Mouse (Mus musculus): Measurements from ENCODE around the gene Lmnb2. TPM values are rescaled to one million over a fixed set of nuclear protein-coding genes. Genes with fewer than 3 reads are reported as not detected.

Gene Lmnb2
- polyA plus RNA-seq, 1 experiment from 2014 or later, result 54.0 TPM

GRCm38 (mm10) chr10:80934136-80934985 is 16.3 kb upstream of the Lmnb2 start:
- ATAC-seq, result no peak
- 0 out of 2 replicates have a peak overlapping the region, but pooled peaks have one; percentile 49 for H3K4me2 ChIP-seq
- no peaks in the 10 kb centered on the region for H3K9me3 ChIP-seq (replicated peaks)
- H3K27me3 ChIP-seq, result peaks cover 84% of the 10 kb centered on the region
- 35% methylated on average over 14 of the region's 14 CpGs for WGBS
- H3K4me3 ChIP-seq, result no peak overlapping the region
- H3K4me1 ChIP-seq, result peaks cover 92% of the 10 kb centered on the region
- H3K36me3 ChIP-seq (ENCODE audit: poor library complexity, severe bottlenecking), result no peaks in the 10 kb centered on the region
- H3K27ac ChIP-seq, result no peak overlapping the region
- H3K9ac ChIP-seq, result no peak overlapping the region

- ATAC-seq, result no peak
- peaks cover 83% of the 10 kb centered on the region for H3K27me3 ChIP-seq
- 4% methylated on average over 21 of the region's 21 CpGs for WGBS
- peak overlapping the region; percentile 17; the same call in 1 of the 2 replicates for H3K4me3 ChIP-seq
- peaks cover 91% of the 10 kb centered on the region for H3K4me1 ChIP-seq
- no peak overlapping the region for H3K27ac ChIP-seq
- no peaks in the 10 kb centered on the region for H3K9me3 ChIP-seq (replicated peaks)
- no peaks in the 10 kb centered on the region for H3K36me3 ChIP-seq (ENCODE audit: poor library complexity, severe bottlenecking)
- no peak overlapping the region for H3K9ac ChIP-seq
- peak overlapping the region; percentile 49 for H3K4me2 ChIP-seq
These were observed 15.5 kb upstream of the Lmnb2 start for GRCm38 (mm10) chr10:80933421-80933979.

GRCm38 (mm10) chr10:80932700-80933420 is 14.8 kb upstream of the Lmnb2 start:
- H3K4me1 ChIP-seq, result peaks cover 85% of the 10 kb centered on the region
- H3K9ac ChIP-seq, result peak overlapping the region; percentile 51
- H3K36me3 ChIP-seq (ENCODE audit: poor library complexity, severe bottlenecking), result no peaks in the 10 kb centered on the region
- H3K27ac ChIP-seq, result no peak overlapping the region
- H3K9me3 ChIP-seq (replicated peaks), result no peaks in the 10 kb centered on the region
- peaks cover 77% of the 10 kb centered on the region for H3K27me3 ChIP-seq
- ATAC-seq, result no peak
- H3K4me3 ChIP-seq, result peak overlapping the region; percentile 42
- H3K4me2 ChIP-seq, result peak overlapping the region; percentile 80
- 3% methylated on average over 17 of the region's 17 CpGs for WGBS

GRCm38 (mm10) chr10:80932206-80932605 is 14.2 kb upstream of the Lmnb2 start:
- H3K27me3 ChIP-seq, result peaks cover 71% of the 10 kb centered on the region
- H3K4me2 ChIP-seq, result peak overlapping the region; percentile 80
- peak overlapping the region; percentile 51 for H3K9ac ChIP-seq
- no peak overlapping the region for H3K27ac ChIP-seq
- peaks cover 78% of the 10 kb centered on the region for H3K4me1 ChIP-seq
- peak overlapping the region; percentile 42 for H3K4me3 ChIP-seq
- no peak for ATAC-seq
- WGBS, result under 1% methylated on average over 20 of the region's 20 CpGs
- no peaks in the 10 kb centered on the region for H3K9me3 ChIP-seq (replicated peaks)
- no peaks in the 10 kb centered on the region for H3K36me3 ChIP-seq (ENCODE audit: poor library complexity, severe bottlenecking)

GRCm38 (mm10) chr10:80931695-80932094 is 13.7 kb upstream of the Lmnb2 start:
- ATAC-seq, result no peak
- Histone ChIP-seq H3K4me1 (peaks cover 73% of the 10 kb centered on the region), H3K4me2 (peak overlapping the region; percentile 80), H3K27me3 (peaks cover 66% of the 10 kb centered on the region), H3K36me3 (ENCODE audit: poor library complexity, severe bottlenecking) (no peaks in the 10 kb centered on the region), H3K9me3 (replicated peaks) (no peaks in the 10 kb centered on the region), H3K27ac (no peak overlapping the region), H3K9ac (no peak overlapping the region), H3K4me3 (peak overlapping the region; percentile 42; the same call in 1 of the 2 replicates)
- WGBS, result 0% methylated on average over 26 of the region's 26 CpGs

GRCm38 (mm10) chr10:80931153-80931671 is 13.2 kb upstream of the Lmnb2 start:
- ATAC-seq, result no peak
- Histone ChIP-seq H3K4me2 (peak overlapping the region; percentile 80), H3K9me3 (replicated peaks) (no peaks in the 10 kb centered on the region), H3K4me3 (peak overlapping the region; percentile 42), H3K27me3 (peaks cover 61% of the 10 kb centered on the region), H3K36me3 (ENCODE audit: poor library complexity, severe bottlenecking) (no peaks in the 10 kb centered on the region), H3K4me1 (peaks cover 68% of the 10 kb centered on the region), H3K9ac (peak overlapping the region; percentile 61; the same call in 1 of the 2 replicates), H3K27ac (no peak overlapping the region)
- 3% methylated on average over 11 of the region's 14 CpGs for WGBS

- Histone ChIP-seq H3K27me3 (peaks cover 54% of the 10 kb centered on the region), H3K27ac (no peak overlapping the region), H3K4me3 (peak overlapping the region; percentile 42), H3K9me3 (replicated peaks) (no peaks in the 10 kb centered on the region), H3K4me2 (peak overlapping the region; percentile 80), H3K4me1 (peaks cover 62% of the 10 kb centered on the region), H3K9ac (peak overlapping the region; percentile 61), H3K36me3 (ENCODE audit: poor library complexity, severe bottlenecking) (no peaks in the 10 kb centered on the region)
- under 1% methylated on average over 44 of the region's 45 CpGs for WGBS
- 0 out of 2 replicates have a peak, but pooled peaks have one; percentile 4 for ATAC-seq
These were observed 12.5 kb upstream of the Lmnb2 start for GRCm38 (mm10) chr10:80930361-80931152.

- Histone ChIP-seq H3K36me3 (ENCODE audit: poor library complexity, severe bottlenecking) (no peaks in the 10 kb centered on the region), H3K9ac (peak within 1 kb of the TSS; percentile 64), H3K27ac (peak within 1 kb of the TSS; percentile 66), H3K4me1 (peaks cover 54% of the 10 kb centered on the region), H3K27me3 (peaks cover 45% of the 10 kb centered on the region), H3K9me3 (replicated peaks) (no peaks in the 10 kb centered on the region), H3K4me2 (peak within 1 kb of the TSS; percentile 80), H3K4me3 (peak within 1 kb of the TSS; percentile 46)
- peak; percentile 94 for ATAC-seq
- under 1% methylated on average over 56 of the region's 56 CpGs for WGBS
These were observed 11.5 kb upstream of the Lmnb2 start, which contains the start of gene Gadd45b for GRCm38 (mm10) chr10:80929299-80930226. Gadd45b (plus strand) TSS chr10:80930073.

- H3K4me2 ChIP-seq, result peak overlapping the region; percentile 80
- ATAC-seq, result peak; percentile 44; the same call in 1 of the 2 replicates
- peak overlapping the region; percentile 31 for H3K27ac ChIP-seq
- peak overlapping the region; percentile 46 for H3K4me3 ChIP-seq
- H3K27me3 ChIP-seq, result peaks cover 37% of the 10 kb centered on the region
- no peaks in the 10 kb centered on the region for H3K36me3 ChIP-seq (ENCODE audit: poor library complexity, severe bottlenecking)
- no peaks in the 10 kb centered on the region for H3K9me3 ChIP-seq (replicated peaks)
- H3K4me1 ChIP-seq, result peaks cover 46% of the 10 kb centered on the region
- H3K9ac ChIP-seq, result peak overlapping the region; percentile 64
- under 1% methylated on average over 48 of the region's 48 CpGs for WGBS
These were observed 10.7 kb upstream of the Lmnb2 start for GRCm38 (mm10) chr10:80928586-80929298.

- no peak overlapping the region for H3K27ac ChIP-seq
- H3K9ac ChIP-seq, result no peak overlapping the region
- no peak overlapping the region for H3K4me3 ChIP-seq
- no peaks in the 10 kb centered on the region for H3K36me3 ChIP-seq (ENCODE audit: poor library complexity, severe bottlenecking)
- H3K27me3 ChIP-seq, result peaks cover 5% of the 10 kb centered on the region; the same call in 1 of the 2 replicates
- peaks cover 23% of the 10 kb centered on the region for H3K4me1 ChIP-seq
- ATAC-seq, result no peak
- no peaks in the 10 kb centered on the region for H3K9me3 ChIP-seq (replicated peaks)
- WGBS, result 37% methylated on average over 3 of the region's 3 CpGs
- H3K4me2 ChIP-seq, result no peak overlapping the region
These were observed 7.4 kb upstream of the Lmnb2 start for GRCm38 (mm10) chr10:80925472-80925871.
